Mouse (Mus musculus) thymus, postnatal 14 days (tissue): ENCODE measurements around the gene Ly75.

Experiments used
- DNase-seq: peaks from one replicate; pipeline ENCODE4 v3.0.0; 2021

Ly75 gene

GRCm38 (mm10) chr2:60382858-60383669 is at the start of gene Ly75:
Ly75 (minus strand) TSS chr2:60383303.
- peak; percentile 95 for DNase-seq

GRCm38 (mm10) chr2:60430315-60431021 is 47.4 kb upstream of the Ly75 start:
- no peak for DNase-seq

- DNase-seq, result peak; percentile 84
These were observed 35.0 kb upstream of the Ly75 start for GRCm38 (mm10) chr2:60418075-60418474.

- no peak for DNase-seq
These were observed 31.2 kb upstream of the Ly75 start for GRCm38 (mm10) chr2:60414334-60414733.

GRCm38 (mm10) chr2:60413006-60413650 is 30.0 kb upstream of the Ly75 start:
- DNase-seq, result no peak

- no peak for DNase-seq
These were observed 28.1 kb upstream of the Ly75 start for GRCm38 (mm10) chr2:60411181-60411580.

- no peak for DNase-seq
These were observed 27.1 kb upstream of the Ly75 start for GRCm38 (mm10) chr2:60409989-60410763.

- no peak for DNase-seq
These were observed 26.1 kb upstream of the Ly75 start for GRCm38 (mm10) chr2:60409194-60409593.

- no peak for DNase-seq
These were observed 24.3 kb upstream of the Ly75 start for GRCm38 (mm10) chr2:60407387-60407786.

GRCm38 (mm10) chr2:60405431-60405830 is 22.3 kb upstream of the Ly75 start:
- no peak for DNase-seq

GRCm38 (mm10) chr2:60404763-60405162 is 21.7 kb upstream of the Ly75 start:
- no peak for DNase-seq

- no peak for DNase-seq
These were observed 18.6 kb upstream of the Ly75 start for GRCm38 (mm10) chr2:60401694-60402093.

- DNase-seq, result no peak
These were observed 10.7 kb upstream of the Ly75 start for GRCm38 (mm10) chr2:60393786-60394185.

- DNase-seq, result no peak
These were observed 9.2 kb upstream of the Ly75 start for GRCm38 (mm10) chr2:60392286-60392685.

- DNase-seq, result no peak
These were observed 4.3 kb upstream of the Ly75 start for GRCm38 (mm10) chr2:60387363-60387762.

GRCm38 (mm10) chr2:60386835-60387234 is 3.7 kb upstream of the Ly75 start:
- no peak for DNase-seq

- DNase-seq, result no peak
These were observed 1.6 kb upstream of the Ly75 start for GRCm38 (mm10) chr2:60384763-60385085.

- peak; percentile 66 for DNase-seq
These were observed 1.1 kb upstream of the Ly75 start for GRCm38 (mm10) chr2:60384083-60384762.

GRCm38 (mm10) chr2:60382346-60382745 is 757 bp downstream of the Ly75 start:
- DNase-seq, result peak; percentile 12

GRCm38 (mm10) chr2:60377260-60377659 is 5.8 kb downstream of the Ly75 start:
- DNase-seq, result no peak

GRCm38 (mm10) chr2:60375608-60376107 is 7.4 kb downstream of the Ly75 start:
- no peak for DNase-seq

GRCm38 (mm10) chr2:60375126-60375525 is 8.0 kb downstream of the Ly75 start:
- no peak for DNase-seq
